Mouse (Mus musculus) B cell, adult 62 days (primary cell): Measurements from ENCODE around the gene Khdrbs2. TPM values are rescaled to one million over a fixed set of nuclear protein-coding genes. Genes with fewer than 3 reads are reported as not detected.

Experiments
- total RNA-seq: library from RNA; stranded (reverse); gene quantifications from 4 replicates; pipeline ENCODE4 v1.2.4, GENCODE M21; 2023

Khdrbs2 gene
- not detected in 4 replicates for total RNA-seq

DNA sequence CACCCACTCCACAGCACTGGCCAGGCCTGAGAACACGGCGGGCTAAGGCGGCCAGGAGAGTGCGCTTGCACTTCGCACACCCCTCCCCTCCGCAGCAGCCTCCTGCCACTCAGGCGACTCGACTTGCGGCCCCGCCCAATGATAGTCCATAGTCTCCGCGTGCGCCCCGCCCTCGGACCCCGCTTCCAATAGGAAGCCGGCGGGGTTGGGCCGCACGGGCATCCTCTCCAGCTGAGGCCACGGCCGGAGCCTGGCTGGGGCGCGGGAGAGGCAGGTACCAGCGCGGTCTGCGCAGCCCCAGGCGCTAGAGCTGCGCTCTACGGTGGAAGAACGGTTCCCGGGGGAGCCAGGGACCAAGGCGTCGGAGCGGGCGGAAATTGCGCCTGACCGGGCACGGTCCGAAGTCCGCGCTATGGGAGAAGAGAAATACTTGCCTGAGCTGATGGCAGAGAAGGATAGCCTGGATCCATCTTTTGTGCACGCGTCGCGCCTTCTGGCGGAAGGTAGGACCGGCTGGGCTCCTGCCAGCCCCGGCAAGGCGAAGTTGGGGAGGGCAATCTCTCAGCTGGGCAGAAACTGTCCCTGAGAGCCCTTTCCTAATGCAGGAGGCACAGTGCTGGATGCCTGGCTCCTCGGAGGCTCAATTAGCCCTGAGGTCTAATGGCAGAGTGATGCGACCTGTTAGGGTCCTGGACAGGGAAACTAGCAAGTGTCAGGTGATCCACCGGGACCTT lies at the start of gene Khdrbs2:
TSS of gene Khdrbs2 (plus strand) at position 209 of the 734 bp plus-strand sequence.

DNA sequence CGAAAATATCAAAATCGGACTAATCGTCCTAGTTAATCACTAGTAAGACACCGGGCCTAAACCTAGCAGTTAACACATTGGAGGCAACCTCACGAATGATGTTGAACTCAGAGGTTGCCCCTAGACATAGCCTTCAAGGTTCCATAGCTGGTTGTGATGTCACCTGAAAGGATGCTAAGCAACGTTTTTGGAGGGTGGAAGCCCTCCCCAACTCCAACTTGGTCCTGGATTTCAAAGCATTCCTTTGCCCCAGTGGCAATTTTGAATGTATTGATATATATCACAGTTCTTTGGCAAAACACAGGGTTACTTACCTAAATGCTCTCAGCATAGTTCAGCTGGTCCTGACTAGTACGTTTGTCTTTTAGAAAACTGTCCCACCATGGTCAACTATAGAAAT lies 374.7 kb downstream of the Khdrbs2 start, which contains the start of gene Gm5415:
TSS of gene Gm5415 (minus strand) at position 101 of the 400 bp plus-strand sequence.

